Mouse (Mus musculus) skeletal muscle tissue, adult 2 months (tissue): ENCODE results near the gene Hcrtr1.

Source experiments
- DNase-seq: peaks from one replicate; pipeline ENCODE4 v3.0.0-alpha.2; 2012; ENCODE audit warnings: low read depth, low spot score

Hcrtr1 gene

GRCm38 (mm10) chr4:130124110-130124509, 15.0 kb downstream of the Hcrtr1 start:
- DNase-seq, result no peak

- no peak for DNase-seq
Observed at GRCm38 (mm10) chr4:130123020-130123419, 16.1 kb downstream of the Hcrtr1 start.

- DNase-seq, result no peak
Observed at GRCm38 (mm10) chr4:130121560-130121959, 17.6 kb downstream of the Hcrtr1 start.

GRCm38 (mm10) chr4:130120752-130121151, 18.4 kb downstream of the Hcrtr1 start:
- no peak for DNase-seq

GRCm38 (mm10) chr4:130112732-130113131, 26.4 kb downstream of the Hcrtr1 start:
- no peak for DNase-seq

GRCm38 (mm10) chr4:130112299-130112698, 26.9 kb downstream of the Hcrtr1 start:
- peak; percentile 62 for DNase-seq

GRCm38 (mm10) chr4:130110091-130110490, 29.1 kb downstream of the Hcrtr1 start:
- DNase-seq, result no peak

GRCm38 (mm10) chr4:130109666-130110065, 29.5 kb downstream of the Hcrtr1 start:
- no peak for DNase-seq

GRCm38 (mm10) chr4:130108929-130109328, 30.2 kb downstream of the Hcrtr1 start:
- no peak for DNase-seq

- peak; percentile 99 for DNase-seq
Observed at GRCm38 (mm10) chr4:130107444-130108131, 31.6 kb downstream of the Hcrtr1 start.

- no peak for DNase-seq
Observed at GRCm38 (mm10) chr4:130107065-130107443, 32.1 kb downstream of the Hcrtr1 start.

- no peak for DNase-seq
Observed at GRCm38 (mm10) chr4:130104584-130104983, 34.6 kb downstream of the Hcrtr1 start.

- no peak for DNase-seq
Observed at GRCm38 (mm10) chr4:130103632-130104031, 35.5 kb downstream of the Hcrtr1 start.

GRCm38 (mm10) chr4:130102111-130102651, 37.0 kb downstream of the Hcrtr1 start, which contains the start of gene Pef1:
TSS of gene Pef1 (plus strand) at chr4:130102558.
- DNase-seq, result no peak

- DNase-seq, result no peak
Observed at GRCm38 (mm10) chr4:130101183-130101582, 38.0 kb downstream of the Hcrtr1 start.

GRCm38 (mm10) chr4:130095137-130095536, 44.0 kb downstream of the Hcrtr1 start:
- DNase-seq, result no peak

- peak; percentile 74 for DNase-seq
Observed at GRCm38 (mm10) chr4:130087293-130087692, 51.9 kb downstream of the Hcrtr1 start.

GRCm38 (mm10) chr4:130085246-130085820, 53.8 kb downstream of the Hcrtr1 start:
- DNase-seq, result no peak

GRCm38 (mm10) chr4:130084331-130084945, 54.7 kb downstream of the Hcrtr1 start:
- DNase-seq, result peak; percentile 24

- DNase-seq, result no peak
Observed at GRCm38 (mm10) chr4:130082211-130082610, 56.9 kb downstream of the Hcrtr1 start.

- peak; percentile 50 for DNase-seq
Observed at GRCm38 (mm10) chr4:130081345-130082190, 57.6 kb downstream of the Hcrtr1 start.
